In the genomic region with DNA sequence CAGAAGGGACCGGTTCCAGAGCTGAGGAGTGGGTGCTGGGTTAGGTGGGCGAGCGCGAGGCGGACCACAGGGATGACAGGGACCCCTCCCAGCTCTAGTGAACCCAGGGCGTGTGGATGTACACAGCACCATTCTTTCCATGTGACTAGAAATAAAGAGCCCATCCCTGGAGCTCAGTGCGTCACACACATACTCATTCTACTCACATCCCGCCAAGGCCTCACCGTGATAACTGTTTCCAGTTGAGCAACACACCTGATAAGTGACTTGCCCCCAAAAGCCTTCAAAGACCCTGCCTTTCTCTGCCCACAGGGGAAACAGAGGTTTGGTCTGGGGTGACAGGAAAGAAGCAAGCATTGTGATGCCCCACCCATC, we compare ENCODE assay signal across 8 mouse cellular contexts. TPM values are rescaled to one million over a fixed set of nuclear protein-coding genes. Genes with fewer than 3 reads are reported as not detected.
DNase-seq lines count a peak whose midpoint lies in the region; ATAC-seq and TF ChIP-seq lines count a peak whose summit lies in the region.

No protein-coding gene starts in this region.

- H3K9ac ChIP-seq in CH12.LX (ENCODE audit: insufficient read depth, low read depth), result peak overlapping the region; percentile 34
- peak overlapping the region; percentile 77 for H3K9ac ChIP-seq in forebrain, embryonic 15.5 days (replicated peaks)
- H3K9ac ChIP-seq in lung, postnatal 0 days (replicated peaks; ENCODE audit: low read depth), result peak overlapping the region; percentile 71

- peaks cover 30% of the 10 kb centered on the region for H3K4me1 ChIP-seq in heart, embryonic 10.5 days
- peaks cover 6 to 31% of the 10 kb centered on the region in 2 experiments for H3K4me1 ChIP-seq in CH12.LX (ENCODE audit: control insufficient read depth in 1 of 2, insufficient read depth in 2 of 2)
- H3K4me1 ChIP-seq in forebrain, embryonic 15.5 days, result peaks cover 37% of the 10 kb centered on the region
- H3K4me1 ChIP-seq in lung, postnatal 0 days (ENCODE audit: insufficient read depth, low read depth, low read length), result no peaks in the 10 kb centered on the region; the same call in 1 of the 2 replicates

- in situ Hi-C loops in CH12.LX (cut with MboI; ENCODE audit: low pct_ligation_motif_present, low pct_unique_long_range_greater_than_20kb, low sequenced_read_pairs), result no loop called here

- no peaks in the 10 kb centered on the region for H3K9me3 ChIP-seq in heart, embryonic 10.5 days
- no peaks in the 10 kb centered on the region for H3K9me3 ChIP-seq in CH12.LX (replicated peaks; ENCODE audit: low read length)
- no peaks in the 10 kb centered on the region for H3K9me3 ChIP-seq in forebrain, embryonic 15.5 days
- H3K9me3 ChIP-seq in lung, postnatal 0 days (ENCODE audit: low read length), result no peaks in the 10 kb centered on the region

- no peak for ATAC-seq in forebrain, embryonic 15.5 days (replicated peaks)
- ATAC-seq in lung, postnatal 0 days, result peak; percentile 21

- H3K79me2 ChIP-seq in CH12.LX (replicated peaks; ENCODE audit: control insufficient read depth, extremely low read depth, insufficient read depth, poor library complexity, severe bottlenecking), result no peaks in the 10 kb centered on the region

- TF ChIP-seq RAD21 in CH12.LX (IDR thresholded peaks at IDR 0.05; ENCODE audit: low read depth, low read length), result no peak

- peak overlapping the region; percentile 89 for H3K4me3 ChIP-seq in heart, embryonic 10.5 days
- H3K4me3 ChIP-seq in CH12.LX (replicated peaks in 1 of 3; ENCODE audit: low read depth in 2 of 3, low read length in 2 of 3, poor library complexity in 1 of 3), result peak overlapping the region; percentile 69 to 84 (median 70)
- peak overlapping the region; percentile 93 for H3K4me3 ChIP-seq in forebrain, embryonic 15.5 days
- peak overlapping the region; percentile 82 for H3K4me3 ChIP-seq in lung, postnatal 0 days (ENCODE audit: low read depth, low read length)

- intact Hi-C loops in heart, postnatal 25 days (cut with DNase I), result loop anchor here (10.0 kb wide), 1 partner anchor 152 kb away; a partner anchor contains a TSS

- no peak for TF ChIP-seq CTCF in CH12.LX (conservative IDR thresholded peaks at IDR 0.05 in 1 of 2, IDR thresholded peaks at IDR 0.05 in 1 of 2; ENCODE audit: low read depth in 2 of 2, low read length in 2 of 2)
- no peak for TF ChIP-seq CTCF in lung, postnatal 0 days (IDR thresholded peaks at IDR 0.05)

- no peaks in the 10 kb centered on the region for H3K36me3 ChIP-seq in heart, embryonic 10.5 days
- no peaks in the 10 kb centered on the region for H3K36me3 ChIP-seq in CH12.LX (replicated peaks in 1 of 2; ENCODE audit: control insufficient read depth in 1 of 2, insufficient read depth in 1 of 2, low read length in 1 of 2)
- no peaks in the 10 kb centered on the region for H3K36me3 ChIP-seq in forebrain, embryonic 15.5 days
- no peaks in the 10 kb centered on the region for H3K36me3 ChIP-seq in lung, postnatal 0 days (ENCODE audit: insufficient read depth, low read length)

- dilution Hi-C loops in CH12.LX (cut with MboI; ENCODE audit: extremely low pct_ligation_motif_present, extremely low pct_unique_long_range_greater_than_20kb, low sequenced_read_pairs), result no loop called here

- H3K4me2 ChIP-seq in CH12.LX (ENCODE audit: insufficient read depth, low read depth, poor library complexity, severe bottlenecking), result peak overlapping the region; percentile 48; the same call in 1 of the 2 replicates
- peak overlapping the region; percentile 45 for H3K4me2 ChIP-seq in forebrain, embryonic 15.5 days (replicated peaks)
- peak overlapping the region; percentile 88 for H3K4me2 ChIP-seq in lung, postnatal 0 days (replicated peaks; ENCODE audit: low read depth, low read length)

- DNase-seq in heart, embryonic 10.5 days (ENCODE audit: low spot score), result no peak
- DNase-seq in heart, postnatal 25 days (ENCODE audit: low spot score), result no peak
- DNase-seq in CH12.LX (ENCODE audit: extremely low read depth), result no peak
- peak; percentile 49 for DNase-seq in lung, postnatal 0 days (ENCODE audit: low spot score)
- DNase-seq in layer of hippocampus, postnatal 36 days, result no peak
- no peak for DNase-seq in cerebellum, postnatal 10 days
- DNase-seq in thymus, postnatal 0 days (ENCODE audit: low spot score), result no peak

- TF ChIP-seq EP300 in CH12.LX (IDR thresholded peaks at IDR 0.05; ENCODE audit: low read length), result no peak
- TF ChIP-seq EP300 in lung, postnatal 0 days (IDR thresholded peaks at IDR 0.05), result no peak

- 2% methylated on average over 9 of the region's 9 CpGs for WGBS in heart, embryonic 10.5 days
- 3% methylated on average over 9 of the region's 9 CpGs for WGBS in forebrain, embryonic 15.5 days
- 4% methylated on average over 9 of the region's 9 CpGs for WGBS in lung, postnatal 0 days

- peaks cover 17% of the 10 kb centered on the region for H3K27me3 ChIP-seq in heart, embryonic 10.5 days (ENCODE audit: insufficient read depth, poor library complexity, severe bottlenecking)
- H3K27me3 ChIP-seq in CH12.LX (replicated peaks), result no peaks in the 10 kb centered on the region
- no peaks in the 10 kb centered on the region for H3K27me3 ChIP-seq in forebrain, embryonic 15.5 days
- H3K27me3 ChIP-seq in lung, postnatal 0 days (replicated peaks; ENCODE audit: insufficient read depth, low read length), result no peaks in the 10 kb centered on the region

- TF ChIP-seq POLR2A in CH12.LX (IDR thresholded peaks at IDR 0.05; ENCODE audit: low read depth, low read length), result no peak

- peak overlapping the region; percentile 92 for H3K27ac ChIP-seq in heart, embryonic 10.5 days
- H3K27ac ChIP-seq in CH12.LX (ENCODE audit: insufficient read depth, low read depth), result no peak overlapping the region
- peak overlapping the region; percentile 78 for H3K27ac ChIP-seq in forebrain, embryonic 15.5 days (replicated peaks)
- H3K27ac ChIP-seq in lung, postnatal 0 days (ENCODE audit: low read length), result peak overlapping the region; percentile 47; the same call in 1 of the 2 replicates

TF ChIP-seq in CH12.LX, 34 proteins besides CTCF, POLR2A, EP300 and RAD21:
- 0 out of 2 replicates have a peak, but pooled peaks have one; percentile 19 for TF ChIP-seq NELFE (IDR thresholded peaks at IDR 0.05; ENCODE audit: low read depth, low read length)
- TF ChIP-seq USF2 (conservative IDR thresholded peaks at IDR 0.05; ENCODE audit: low read depth, low read length), result no peak
- TF ChIP-seq CHD1 (IDR thresholded peaks at IDR 0.05; ENCODE audit: low read depth, low read length), result no peak
- no peak for TF ChIP-seq MAZ (IDR thresholded peaks at IDR 0.05; ENCODE audit: low read depth, low read length)
- no peak for TF ChIP-seq ZMIZ1 (IDR thresholded peaks at IDR 0.05; ENCODE audit: low read depth, low read length)
- no peak for TF ChIP-seq JUND (conservative IDR thresholded peaks at IDR 0.05; ENCODE audit: low read depth, low read length)
- TF ChIP-seq TCF12 (IDR thresholded peaks at IDR 0.05; ENCODE audit: low read depth, low read length), result no peak

RNA-seq across cellular contexts. Expression of a gene that starts 0.5 kb away (rescaled TPM):
- polyA plus RNA-seq in heart, embryonic 10.5 days (2016; fragmentation: Nextera tagmentation; extraction: Ambion mirVana), result 4.1 and 4.6 TPM in 2 replicates
- 1 to 10 TPM; 3.6 to 4.0 TPM for total RNA-seq in heart, postnatal 25 days (2021)
- total RNA-seq in CH12.LX (2012; rRNA removed) (0.50 and 0.81 TPM in 2 replicates), CH12.LX (2014; rRNA removed) (0.12 and 0.19 TPM in 2 replicates)
- 0.27 and 0.46 TPM in 2 replicates for polyA plus RNA-seq in CH12.LX (2012; ENCODE audit: insufficient read length, low read depth)
- polyA plus RNA-seq in forebrain, embryonic 15.5 days (2015; fragmentation: Nextera tagmentation; extraction: Ambion mirVana), result 6.6 and 7.1 TPM in 2 replicates
- polyA plus RNA-seq in lung, postnatal 0 days (2015; fragmentation: Nextera tagmentation; extraction: Ambion mirVana), result 5.7 and 6.1 TPM in 2 replicates
- 10 to 100 TPM; 13.8 to 15.6 TPM for total RNA-seq in layer of hippocampus, postnatal 36 days (2021)
- 1.4 and 1.6 TPM in 2 replicates for polyA plus RNA-seq in thymus, postnatal 0 days (2015; fragmentation: Nextera tagmentation; extraction: Ambion mirVana)

RNA-seq across cellular contexts. Expression of a gene that starts 0.8 kb away (rescaled TPM):
- polyA plus RNA-seq in heart, embryonic 10.5 days (2016; fragmentation: Nextera tagmentation; extraction: Ambion mirVana), result 1.1 and 2.3 TPM in 2 replicates
- total RNA-seq in heart, postnatal 25 days (2021), result under 1 TPM; 0.61 to 0.65 TPM
- total RNA-seq in CH12.LX (2012; rRNA removed) (0.92 and 1.8 TPM in 2 replicates), CH12.LX (2014; rRNA removed) (0.77 and 1.3 TPM in 2 replicates)
- 1.2 and 1.6 TPM in 2 replicates for polyA plus RNA-seq in CH12.LX (2012; ENCODE audit: insufficient read length, low read depth)
- 4.4 and 5.8 TPM in 2 replicates for polyA plus RNA-seq in forebrain, embryonic 15.5 days (2015; fragmentation: Nextera tagmentation; extraction: Ambion mirVana)
- 1.5 and 1.6 TPM in 2 replicates for polyA plus RNA-seq in lung, postnatal 0 days (2015; fragmentation: Nextera tagmentation; extraction: Ambion mirVana)
- total RNA-seq in layer of hippocampus, postnatal 36 days (2021), result 10 to 100 TPM; 12.9 to 14.1 TPM
- polyA plus RNA-seq in thymus, postnatal 0 days (2015; fragmentation: Nextera tagmentation; extraction: Ambion mirVana), result 3.1 and 4.2 TPM in 2 replicates

RNA-seq across cellular contexts. Expression of a gene that starts 38.8 kb away (rescaled TPM):
- 47.3 and 53.4 TPM in 2 replicates for polyA plus RNA-seq in heart, embryonic 10.5 days (2016; fragmentation: Nextera tagmentation; extraction: Ambion mirVana)
- 1 to 10 TPM; 4.8 to 5.4 TPM for total RNA-seq in heart, postnatal 25 days (2021)
- total RNA-seq in CH12.LX (2012; rRNA removed) (14.3 and 16.2 TPM in 2 replicates), CH12.LX (2014; rRNA removed) (20.5 and 24.2 TPM in 2 replicates)
- 42.6 and 48.4 TPM in 2 replicates for polyA plus RNA-seq in CH12.LX (2012; ENCODE audit: insufficient read length, low read depth)
- polyA plus RNA-seq in forebrain, embryonic 15.5 days (2015; fragmentation: Nextera tagmentation; extraction: Ambion mirVana), result 18.9 and 19.0 TPM in 2 replicates
- 11.0 TPM in 2 replicates for polyA plus RNA-seq in lung, postnatal 0 days (2015; fragmentation: Nextera tagmentation; extraction: Ambion mirVana)
- 10 to 100 TPM; 10.6 to 12.0 TPM for total RNA-seq in layer of hippocampus, postnatal 36 days (2021)
- 31.7 and 35.8 TPM in 2 replicates for polyA plus RNA-seq in thymus, postnatal 0 days (2015; fragmentation: Nextera tagmentation; extraction: Ambion mirVana)
